Mouse (Mus musculus): Measurements from ENCODE around the gene Ndufaf4.

GRCm38 (mm10) chr4:24920006-24920577 lies 22.2 kb downstream of the Ndufaf4 start:
- TF ChIP-seq CTCF (IDR thresholded peaks at IDR 0.05; ENCODE audit: control insufficient read depth, insufficient read depth, insufficient replicate concordance, low read depth, low read length) (no peak), POLR2A (IDR thresholded peaks at IDR 0.05; ENCODE audit: control insufficient read depth, low read depth, low read length) (no peak)

Measured in testis, adult 2 months (tissue).